Mouse (Mus musculus): ENCODE measurements around the gene Olfr1192-ps1.
"Not testable (repeated sequence)": the region's sequence is repeated elsewhere in the genome, so short reads cannot be mapped to it uniquely, and the experiment has no call there.

Olfr1192-ps1 gene

DNA sequence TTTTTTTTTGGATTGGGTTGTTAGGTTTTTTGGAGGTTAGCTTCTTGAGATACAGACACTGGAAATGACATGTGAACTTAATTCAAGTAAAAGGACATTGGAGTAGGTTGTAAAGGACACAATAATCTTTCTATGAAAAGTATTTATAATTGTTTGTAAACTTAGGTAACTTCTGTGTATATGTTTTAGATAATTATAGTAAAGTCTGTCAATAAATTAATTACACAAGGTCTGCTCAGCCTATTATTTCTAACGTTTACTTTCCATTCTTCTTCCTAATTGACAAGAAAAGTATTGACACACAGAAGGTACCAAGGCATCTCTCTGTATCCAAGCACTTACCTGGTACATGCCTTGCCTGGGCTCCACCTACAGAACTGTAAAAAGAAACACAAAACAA is at the start of gene Olfr1192-ps1:
Olfr1192-ps1 (plus strand) TSS at position 301 of the 400 bp plus-strand sequence.
- DNase-seq (ENCODE audit: low read depth, low spot score): no peak

DNA sequence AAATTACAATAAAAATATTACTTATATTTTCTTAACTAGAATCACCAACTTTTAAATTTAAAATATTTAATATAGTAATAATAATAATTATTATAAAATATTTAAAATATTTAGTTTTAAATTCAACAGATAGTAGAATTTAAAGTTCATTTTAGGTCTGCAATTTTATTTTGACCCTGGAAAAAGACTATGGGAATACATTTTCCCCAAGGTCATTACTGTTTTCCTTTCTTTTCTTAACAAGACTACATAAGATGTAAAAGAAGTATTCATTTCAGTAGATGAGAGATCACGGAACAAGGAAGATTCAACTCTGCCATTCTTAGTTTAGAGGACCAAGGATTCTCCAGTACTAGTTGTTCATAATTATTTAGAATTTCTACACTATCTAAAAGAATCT is 8.1 kb upstream of the Olfr1192-ps1 start, which contains the start of gene Olfr1191-ps1:
Olfr1191-ps1 (plus strand) TSS at position 301 of the 400 bp plus-strand sequence.
- DNase-seq (ENCODE audit: low read depth, low spot score): not testable (repeated sequence)

DNA sequence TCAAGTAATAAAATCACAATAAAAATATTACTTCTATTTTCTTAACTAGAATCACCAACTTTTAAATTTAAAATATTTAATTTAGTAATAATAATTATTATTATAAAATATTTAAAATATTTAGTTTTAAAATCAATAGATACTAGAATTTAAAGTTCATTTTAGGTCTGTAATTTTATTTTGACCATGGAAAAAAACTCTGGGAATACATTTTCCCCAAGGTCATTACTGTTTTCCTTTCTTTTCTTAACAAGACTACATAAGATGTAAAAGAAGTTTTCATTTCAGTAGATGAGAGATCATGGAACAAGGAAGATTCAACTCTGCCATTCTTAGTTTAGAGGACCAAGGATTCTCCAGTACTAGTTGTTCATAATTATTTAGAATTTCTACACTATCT is 27.0 kb downstream of the Olfr1192-ps1 start, which contains the start of gene Olfr1193:
Olfr1193 (plus strand) TSS at position 301 of the 400 bp plus-strand sequence.
- DNase-seq (ENCODE audit: low read depth, low spot score): not testable (repeated sequence)

DNA sequence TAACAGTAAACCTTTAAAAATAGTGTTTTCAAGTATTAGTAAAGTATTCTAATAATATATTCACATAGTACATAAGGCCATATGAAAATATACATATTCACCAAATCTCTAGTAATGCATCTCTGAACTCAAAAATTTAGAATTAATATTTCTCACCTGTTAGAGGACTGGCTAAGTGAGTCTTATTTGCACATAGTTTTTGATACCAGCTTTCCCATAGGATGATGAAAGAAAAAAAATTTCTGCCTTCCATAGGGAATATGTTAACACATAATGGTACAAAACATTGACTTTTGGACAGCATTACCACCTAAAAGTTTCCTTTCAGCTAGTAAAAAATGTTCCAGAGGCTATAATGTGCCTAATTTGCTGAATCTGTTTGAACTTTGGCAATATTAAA is 40.8 kb downstream of the Olfr1192-ps1 start, which contains the start of gene Olfr1195:
Olfr1195 (minus strand) TSS at position 101 of the 400 bp plus-strand sequence.
- no peak for DNase-seq (ENCODE audit: low read depth, low spot score)

DNA sequence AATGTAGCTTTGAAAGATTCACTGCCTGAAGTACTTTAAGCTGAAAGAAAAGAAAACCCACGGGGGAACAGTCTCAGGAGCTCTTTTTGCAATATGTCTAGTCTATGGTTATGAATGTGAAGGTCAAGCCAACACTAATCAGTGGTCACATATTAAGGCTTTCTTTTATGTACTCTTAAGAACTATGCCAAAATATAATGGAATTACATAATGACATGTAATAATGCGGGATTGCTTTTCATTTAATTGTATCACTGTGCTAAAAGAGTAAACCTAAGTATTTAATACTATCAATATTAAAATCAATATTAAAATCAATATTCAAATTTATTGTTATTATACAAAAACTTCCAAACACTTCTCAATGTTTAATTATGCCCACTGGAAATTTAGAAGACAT is 56.2 kb downstream of the Olfr1192-ps1 start, which contains the start of gene Olfr1196:
Olfr1196 (minus strand) TSS at position 101 of the 400 bp plus-strand sequence.
- DNase-seq (ENCODE audit: low read depth, low spot score): no peak

All from embryo, embryonic 11.5 days (tissue).